ENCODE assay signal across 15 mouse cellular contexts in genomic region chr15:79360371-79360770, GRCm38 (mm10). TPM values are rescaled to one million over a fixed set of nuclear protein-coding genes. Genes with fewer than 3 reads are reported as not detected.
DNase-seq lines count a peak whose midpoint lies in the region; ATAC-seq lines count a peak whose summit lies in the region.
"Had no signal": no experiment of that assay in that cellular context is flagged by ENCODE, and none has a peak within 500 bp of the region (broad histone marks: within the 10 kb centered on the region; RNA-seq: fewer than 3 reads in every experiment).

No protein-coding gene starts in this region.

- peak overlapping the region; percentile 31 for H3K4me2 ChIP-seq in heart, embryonic 15.5 days
- no peak overlapping the region for H3K4me2 ChIP-seq in limb, embryonic 12.5 days
- H3K4me2 ChIP-seq in intestine, embryonic 16.5 days (ENCODE audit: low read depth, low read length) = no peak overlapping the region
- H3K4me2 ChIP-seq: liver, embryonic 11.5 days; neural tube, embryonic 15.5 days had no signal

- no peak for ATAC-seq in heart, embryonic 15.5 days (replicated peaks; ENCODE audit: insufficient number of reproducible peaks, insufficient read depth, low FRiP score, low read depth)
- no peak for ATAC-seq in limb, embryonic 12.5 days (ENCODE audit: insufficient number of reproducible peaks, insufficient read depth, low FRiP score, low TSS enrichment, low read depth)
- ATAC-seq in intestine, embryonic 16.5 days = no peak
- ATAC-seq: activated CD4-positive, CD25-positive, alpha-beta regulatory T cell, adult 4 months had no signal

- H3K9ac ChIP-seq in heart, embryonic 15.5 days = no peak overlapping the region
- H3K9ac ChIP-seq in limb, embryonic 12.5 days (replicated peaks) = no peak overlapping the region
- no peak overlapping the region for H3K9ac ChIP-seq in intestine, embryonic 16.5 days (ENCODE audit: low read depth, low read length)
- H3K9ac ChIP-seq: neural tube, embryonic 15.5 days had no signal

- no peak overlapping the region for H3K4me3 ChIP-seq in heart, embryonic 15.5 days
- no peak overlapping the region for H3K4me3 ChIP-seq in limb, embryonic 12.5 days (replicated peaks)
- H3K4me3 ChIP-seq in limb, embryonic 10.5 days = no peak overlapping the region
- H3K4me3 ChIP-seq in embryonic facial prominence, embryonic 10.5 days = no peak overlapping the region
- H3K4me3 ChIP-seq in intestine, embryonic 16.5 days (ENCODE audit: low read length) = no peak overlapping the region
- H3K4me3 ChIP-seq: forebrain, embryonic 10.5 days; hindbrain, embryonic 10.5 days; megakaryocyte, embryonic 14.5 days; neural tube, embryonic 15.5 days had no signal

- WGBS in heart, embryonic 15.5 days = 30% methylated on average over 7 of the region's 7 CpGs
- 65% methylated on average over 7 of the region's 7 CpGs for WGBS in limb, embryonic 12.5 days
- WGBS in limb, embryonic 10.5 days = 71% methylated on average over 7 of the region's 7 CpGs
- WGBS in embryonic facial prominence, embryonic 10.5 days = 68% methylated on average over 7 of the region's 7 CpGs
- 51% methylated on average over 7 of the region's 7 CpGs for WGBS in intestine, embryonic 16.5 days

- peaks cover 61% of the 10 kb centered on the region for H3K4me1 ChIP-seq in heart, embryonic 15.5 days (replicated peaks)
- peaks cover 42% of the 10 kb centered on the region for H3K4me1 ChIP-seq in limb, embryonic 12.5 days (replicated peaks)
- H3K4me1 ChIP-seq in limb, embryonic 10.5 days = peaks cover 43% of the 10 kb centered on the region
- H3K4me1 ChIP-seq in embryonic facial prominence, embryonic 10.5 days = peaks cover 50% of the 10 kb centered on the region
- peaks cover 42% of the 10 kb centered on the region for H3K4me1 ChIP-seq in intestine, embryonic 16.5 days (ENCODE audit: control insufficient read depth, insufficient read depth, low read length)

- no peaks in the 10 kb centered on the region for H3K27me3 ChIP-seq in heart, embryonic 15.5 days
- peaks cover 17% of the 10 kb centered on the region for H3K27me3 ChIP-seq in limb, embryonic 12.5 days
- peaks cover 18% of the 10 kb centered on the region for H3K27me3 ChIP-seq in limb, embryonic 10.5 days (ENCODE audit: low read depth, poor library complexity, severe bottlenecking)
- H3K27me3 ChIP-seq in embryonic facial prominence, embryonic 10.5 days (replicated peaks; ENCODE audit: low read depth, poor library complexity, severe bottlenecking) = peaks cover 20% of the 10 kb centered on the region
- no peaks in the 10 kb centered on the region for H3K27me3 ChIP-seq in intestine, embryonic 16.5 days (replicated peaks; ENCODE audit: control insufficient read depth, insufficient read depth, low read length)

- H3K9me3 ChIP-seq in heart, embryonic 15.5 days (replicated peaks) = no peaks in the 10 kb centered on the region
- no peaks in the 10 kb centered on the region for H3K9me3 ChIP-seq in limb, embryonic 12.5 days
- H3K9me3 ChIP-seq in limb, embryonic 10.5 days (replicated peaks) = no peaks in the 10 kb centered on the region
- H3K9me3 ChIP-seq in embryonic facial prominence, embryonic 10.5 days = no peaks in the 10 kb centered on the region
- H3K9me3 ChIP-seq in intestine, embryonic 16.5 days (ENCODE audit: control insufficient read depth, low read length) = no peaks in the 10 kb centered on the region
- H3K9me3 ChIP-seq: forebrain, embryonic 10.5 days; hindbrain, embryonic 10.5 days; megakaryocyte, embryonic 14.5 days; neural tube, embryonic 15.5 days had no signal

- H3K36me3 ChIP-seq in heart, embryonic 15.5 days = peaks cover 43% of the 10 kb centered on the region
- H3K36me3 ChIP-seq in limb, embryonic 12.5 days = peaks cover 48% of the 10 kb centered on the region
- H3K36me3 ChIP-seq in limb, embryonic 10.5 days = peaks cover 49% of the 10 kb centered on the region
- peaks cover 50% of the 10 kb centered on the region for H3K36me3 ChIP-seq in embryonic facial prominence, embryonic 10.5 days (replicated peaks)
- peaks cover 16% of the 10 kb centered on the region for H3K36me3 ChIP-seq in intestine, embryonic 16.5 days (ENCODE audit: control insufficient read depth, insufficient read depth, low read length)

- DNase-seq in heart, adult 8-10 months (ENCODE audit: low spot score) = no peak
- no peak for DNase-seq in limb, embryonic 10.5 days (ENCODE audit: low spot score)
- no peak for DNase-seq in embryonic facial prominence, embryonic 10.5 days (ENCODE audit: low spot score)
- DNase-seq in cerebellum, postnatal 4 days (ENCODE audit: low spot score in 2 of 2) = no peak
- DNase-seq: cerebellum, adult 11-12 months; thymus, postnatal 36 days had no signal

- peak overlapping the region; percentile 58 for H3K27ac ChIP-seq in heart, embryonic 15.5 days
- peak overlapping the region; percentile 37; the same call in 1 of the 2 replicates for H3K27ac ChIP-seq in limb, embryonic 12.5 days
- H3K27ac ChIP-seq in limb, embryonic 10.5 days = no peak overlapping the region; the same call in 1 of the 2 replicates
- H3K27ac ChIP-seq in embryonic facial prominence, embryonic 10.5 days (replicated peaks) = 0 out of 2 replicates have a peak overlapping the region, but pooled peaks have one; percentile 15
- H3K27ac ChIP-seq in intestine, embryonic 16.5 days (ENCODE audit: low read length) = 0 out of 2 replicates have a peak overlapping the region, but pooled peaks have one; percentile 24
- H3K27ac ChIP-seq: neural tube, embryonic 15.5 days had no signal

RNA-seq across cellular contexts. Expression of gene Maff, which starts 13.9 kb away (rescaled TPM):
- polyA plus RNA-seq in heart, embryonic 15.5 days (2015; fragmentation: Nextera tagmentation; extraction: Ambion mirVana) = 3.5 and 3.8 TPM in 2 replicates
- 10 to 100 TPM in 2 of 4 experiments, 1 to 10 TPM in 2; 5.7 to 11.1 (median 9.9) TPM for total RNA-seq in heart, adult 8-10 months (2022)
- 1.5 and 2.0 TPM in 2 replicates for polyA plus RNA-seq in limb, embryonic 12.5 days (2016; fragmentation: Nextera tagmentation; extraction: Ambion mirVana)
- polyA plus RNA-seq in limb, embryonic 10.5 days (2016; fragmentation: Nextera tagmentation; extraction: Ambion mirVana) = 1.2 and 1.5 TPM in 2 replicates
- 1.2 and 1.8 TPM in 2 replicates for polyA plus RNA-seq in embryonic facial prominence, embryonic 10.5 days (2016; fragmentation: Nextera tagmentation; extraction: Ambion mirVana)
- 6.0 and 7.1 TPM in 2 replicates for polyA plus RNA-seq in intestine, embryonic 16.5 days (2015; fragmentation: Nextera tagmentation; extraction: Ambion mirVana)

RNA-seq across cellular contexts. Expression of gene Pla2g6, which starts 32.2 kb away (rescaled TPM):
- 9.9 and 13.5 TPM in 2 replicates for polyA plus RNA-seq in heart, embryonic 15.5 days (2015; fragmentation: Nextera tagmentation; extraction: Ambion mirVana)
- total RNA-seq in heart, adult 8-10 months (2022) = 10 to 100 TPM; 11.6 to 15.6 (median 13.4) TPM
- 11.0 and 11.9 TPM in 2 replicates for polyA plus RNA-seq in limb, embryonic 12.5 days (2016; fragmentation: Nextera tagmentation; extraction: Ambion mirVana)
- polyA plus RNA-seq in limb, embryonic 10.5 days (2016; fragmentation: Nextera tagmentation; extraction: Ambion mirVana) = 17.0 and 18.2 TPM in 2 replicates
- polyA plus RNA-seq in embryonic facial prominence, embryonic 10.5 days (2016; fragmentation: Nextera tagmentation; extraction: Ambion mirVana) = 18.4 and 20.4 TPM in 2 replicates
- 27.1 and 28.3 TPM in 2 replicates for polyA plus RNA-seq in intestine, embryonic 16.5 days (2015; fragmentation: Nextera tagmentation; extraction: Ambion mirVana)

RNA-seq across cellular contexts. Expression of gene Tmem184b, which starts 43.0 kb away (rescaled TPM):
- polyA plus RNA-seq in heart, embryonic 15.5 days (2015; fragmentation: Nextera tagmentation; extraction: Ambion mirVana) = 58.3 and 83.8 TPM in 2 replicates
- 10 to 100 TPM; 34.6 to 46.1 (median 39.0) TPM for total RNA-seq in heart, adult 8-10 months (2022)
- polyA plus RNA-seq in limb, embryonic 12.5 days (2016; fragmentation: Nextera tagmentation; extraction: Ambion mirVana) = 54.7 and 63.8 TPM in 2 replicates
- 63.5 and 74.8 TPM in 2 replicates for polyA plus RNA-seq in limb, embryonic 10.5 days (2016; fragmentation: Nextera tagmentation; extraction: Ambion mirVana)
- 57.7 and 58.9 TPM in 2 replicates for polyA plus RNA-seq in embryonic facial prominence, embryonic 10.5 days (2016; fragmentation: Nextera tagmentation; extraction: Ambion mirVana)
- 43.6 and 46.4 TPM in 2 replicates for polyA plus RNA-seq in intestine, embryonic 16.5 days (2015; fragmentation: Nextera tagmentation; extraction: Ambion mirVana)
